Mouse (Mus musculus): ENCODE measurements around the gene Scel. TPM values are rescaled to one million over a fixed set of nuclear protein-coding genes. Genes with fewer than 3 reads are reported as not detected.

Gene Scel
- polyA plus RNA-seq, 3 experiments from 2014 or later = 0.23 to 0.24 TPM; not detected in 1

DNA sequence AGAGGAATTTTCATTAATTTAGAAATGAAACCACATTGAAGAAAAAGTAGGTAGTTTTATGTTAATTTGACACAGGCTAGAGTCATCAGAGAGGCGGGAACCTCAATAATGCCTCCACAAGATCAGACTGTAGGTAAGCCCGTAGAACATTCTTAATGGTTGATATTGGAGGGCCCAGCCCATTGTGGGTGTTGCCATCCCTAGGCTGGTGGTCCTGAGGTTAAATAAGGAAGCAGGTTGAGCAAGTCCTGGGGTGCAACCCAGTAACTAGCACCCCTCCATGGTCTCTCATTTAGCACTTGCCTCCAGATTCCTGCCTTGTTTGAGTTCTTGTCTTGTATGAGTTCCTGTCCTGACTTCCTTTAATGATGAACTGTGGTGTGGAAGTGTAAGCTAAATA is 138.4 kb downstream of the Scel start:
- ATAC-seq = no peak

DNA sequence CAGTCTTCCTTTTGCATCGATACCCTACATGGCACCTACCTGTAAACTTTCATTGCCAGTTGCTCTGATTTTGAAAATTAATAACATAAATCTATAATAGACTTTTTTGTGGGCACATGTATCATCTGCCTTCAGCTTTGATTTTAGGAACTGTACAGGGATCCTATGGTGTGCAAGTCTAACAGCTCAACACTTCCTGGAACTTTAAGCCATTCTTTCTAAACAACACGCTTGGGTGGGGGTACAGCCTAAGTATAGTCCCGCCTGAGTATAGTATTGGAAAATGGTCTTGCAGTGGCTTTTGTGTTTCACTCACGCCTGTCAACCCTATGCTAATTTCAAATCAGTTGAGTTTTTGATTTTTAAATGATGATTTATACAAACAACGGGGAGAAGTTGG is 139.4 kb downstream of the Scel start:
- ATAC-seq = no peak

DNA sequence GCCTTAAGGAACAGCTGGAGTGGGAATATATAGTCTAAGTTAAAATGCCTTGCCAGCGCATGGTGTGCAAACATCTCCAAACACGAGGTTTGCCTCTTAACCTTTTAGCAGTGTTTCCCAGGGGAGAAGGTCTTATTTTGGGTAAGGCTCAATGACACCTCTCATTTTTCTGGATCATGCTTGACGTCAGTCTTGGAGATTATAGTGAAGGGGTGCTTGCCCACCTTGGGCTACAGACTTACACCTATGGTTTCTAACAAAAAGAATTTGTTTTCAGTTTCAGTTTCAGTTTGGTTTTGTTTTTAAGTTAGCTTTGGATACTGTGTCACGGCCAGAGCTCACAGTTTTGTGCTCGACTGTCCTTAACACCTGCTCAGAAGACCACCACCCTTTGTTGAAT is 140.7 kb downstream of the Scel start:
- ATAC-seq = peak; percentile 30

DNA sequence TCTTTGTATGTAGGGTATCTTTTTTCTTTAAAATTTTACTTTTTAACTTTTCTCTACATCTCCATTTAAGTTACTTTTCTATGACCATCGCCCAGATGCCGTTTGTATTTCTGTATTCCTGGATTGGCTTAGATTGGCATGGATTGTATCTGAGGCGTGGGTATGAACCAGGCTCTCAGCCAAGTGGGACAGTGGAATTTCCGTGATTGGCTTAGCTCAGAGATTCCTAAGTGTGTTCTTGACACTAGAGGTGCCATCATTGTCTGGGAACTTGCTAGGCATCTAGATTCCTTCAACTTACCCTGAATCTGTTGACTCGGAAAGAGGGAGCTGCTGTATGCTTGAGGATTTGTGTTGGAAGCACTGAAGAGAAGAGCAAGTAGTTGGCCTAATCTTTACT is 142.3 kb downstream of the Scel start:
- no peak for ATAC-seq

DNA sequence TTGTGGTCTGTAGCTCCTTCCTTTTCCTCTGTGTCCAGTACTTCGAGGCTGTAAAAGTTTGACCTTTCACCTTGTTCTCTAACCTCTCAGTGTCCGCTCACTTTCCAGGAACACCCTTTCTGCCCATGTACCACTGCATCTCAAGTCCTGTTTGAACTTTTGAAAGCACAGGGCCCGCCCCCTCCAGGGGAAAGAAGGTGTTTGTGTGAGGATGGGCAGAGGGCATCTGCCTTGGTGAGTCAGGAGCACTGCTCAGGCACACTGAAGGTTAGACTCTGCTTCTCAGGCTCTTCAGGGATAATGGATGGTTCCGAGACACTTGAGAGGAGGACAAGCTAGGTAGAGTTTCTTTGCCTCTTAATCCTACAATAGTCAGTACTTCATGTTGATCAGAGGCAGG is 144.7 kb downstream of the Scel start:
- ATAC-seq = no peak

Other genes with a start within 250 kb of the Scel start
- 100 to 1,000 TPM in 2 of 3 experiments, 10 to 100 TPM in 1; 46.3 to 113 (median 111) TPM for gene Mycbp2, start 166.5 kb upstream of the Scel start, polyA plus RNA-seq (2017; shearing (Covaris generic))
- 10 to 100 TPM; 11.1 to 18.2 (median 16.1) TPM for gene Slain1, start 136.9 kb downstream of the Scel start, polyA plus RNA-seq (2017; shearing (Covaris generic))